Mouse (Mus musculus) midbrain, embryonic 16.5 days (tissue): Measurements from ENCODE around the gene Lrrc3c. TPM values are rescaled to one million over a fixed set of nuclear protein-coding genes. Genes with fewer than 3 reads are reported as not detected.
"Not testable (repeated sequence)": the region's sequence is repeated elsewhere in the genome, so short reads cannot be mapped to it uniquely, and the experiment has no call there.

Experiments
- ATAC-seq: fragments of 200-750 bp; cut with Nextera tagmentation; 2 replicates; pipeline ENCODE4 v1.8.0; 2017; ENCODE audit warnings: moderate TSS enrichment
- H3K27ac ChIP-seq: fragments of 300-500 bp; sonication (generic); 2 replicates; pipeline ENCODE4 v1.5.1; 2014; ENCODE audit warnings: mild to moderate bottlenecking, low read length, mixed read lengths
- H3K27me3 ChIP-seq: fragments of 300-500 bp; sonication (generic); 2 replicates; pipeline ENCODE4 v1.6.1; 2014; ENCODE audit warnings: low read depth, low read length, mixed read lengths; ENCODE audit not compliant: control insufficient read depth, insufficient read depth
- H3K36me3 ChIP-seq: fragments of 300-500 bp; sonication (generic); 2 replicates; pipeline ENCODE4 v1.6.1; 2014; ENCODE audit warnings: mild to moderate bottlenecking, low read length, moderate library complexity, mixed read lengths; ENCODE audit not compliant: control insufficient read depth, insufficient read depth
- H3K4me1 ChIP-seq: fragments of 300-500 bp; sonication (generic); 2 replicates; pipeline ENCODE4 v1.6.1; 2014; ENCODE audit warnings: mild to moderate bottlenecking, low read length, mixed read lengths; ENCODE audit not compliant: control insufficient read depth, insufficient read depth
- H3K4me2 ChIP-seq: fragments of 300-500 bp; sonication (generic); 2 replicates; pipeline ENCODE4 v1.6.1; 2014; ENCODE audit warnings: mild to moderate bottlenecking, low read length, mixed read lengths
- H3K4me3 ChIP-seq: fragments of 300-500 bp; sonication (generic); 2 replicates; pipeline ENCODE4 v1.5.1; 2014; ENCODE audit warnings: low read depth, mild to moderate bottlenecking, low read length, moderate library complexity, mixed read lengths
- H3K9ac ChIP-seq: fragments of 300-500 bp; sonication (generic); 2 replicates; pipeline ENCODE4 v1.6.1; 2014; ENCODE audit warnings: low read depth, low read length, mixed read lengths
- H3K9me3 ChIP-seq: fragments of 300-500 bp; sonication (generic); replicated peaks from 2 replicates; pipeline ENCODE4 v1.6.1; 2014; ENCODE audit warnings: mild to moderate bottlenecking, low read length, mixed read lengths; ENCODE audit not compliant: control insufficient read depth, poor library complexity, severe bottlenecking
- WGBS: fragments of 180-500 bp; shearing (Covaris S2); extraction: QIAGEN DNeasy Blood & Tissue Kit; methylation state at CpG from one replicate; pipeline ENCODE4 v1.1.7; 2014; 5-methylcytosine and 5-hydroxymethylcytosine counted together
- polyA plus RNA-seq: library from polyadenylated mRNA; unstranded; fragments of >200 nt; fragmentation: Nextera tagmentation; extraction: Ambion mirVana; gene quantifications from 2 replicates; pipeline ENCODE4 v1.2.1, GENCODE M21; 2015

The Lrrc3c gene
- polyA plus RNA-seq, 1 experiment from 2014 or later = not detected

- not testable (repeated sequence) for ATAC-seq, H3K27me3 ChIP-seq, H3K4me2 ChIP-seq, H3K4me3 ChIP-seq, H3K9ac ChIP-seq, H3K9me3 ChIP-seq, H3K4me1 ChIP-seq, H3K36me3 ChIP-seq, H3K27ac ChIP-seq
- WGBS = 33% methylated on average over 10 of the region's 10 CpGs
Measured at GRCm38 (mm10) chr11:98635312-98635970, 37.4 kb downstream of the Lrrc3c start.

DNA sequence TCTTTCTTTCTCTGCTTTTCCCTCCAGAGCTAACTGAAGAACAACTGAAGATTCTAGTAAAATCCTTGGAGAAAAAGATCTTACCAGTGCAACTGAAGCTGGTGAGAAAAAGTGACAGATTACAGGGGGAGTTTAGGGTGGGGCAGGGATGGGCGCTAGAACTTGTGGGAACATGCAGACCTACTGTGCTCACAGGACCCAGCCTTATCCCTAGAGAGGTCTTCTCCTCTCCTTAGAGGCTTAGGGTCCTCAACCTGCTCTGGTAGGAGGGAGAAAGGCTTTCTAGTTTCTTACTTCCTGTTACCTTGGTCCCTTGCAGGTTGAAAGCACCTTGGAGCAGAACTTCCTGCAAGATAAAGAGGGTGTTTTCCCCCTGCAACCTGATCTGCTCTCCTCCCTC, 39.4 kb downstream of the Lrrc3c start:
- Histone ChIP-seq H3K9ac (no peak overlapping the region), H3K27me3 (no peaks in the 10 kb centered on the region; the same call in 1 of the 2 replicates), H3K4me3 (no peak overlapping the region), H3K4me2 (no peak overlapping the region), H3K36me3 (no peaks in the 10 kb centered on the region), H3K27ac (no peak overlapping the region), H3K4me1 (no peaks in the 10 kb centered on the region), H3K9me3 (no peaks in the 10 kb centered on the region)
- WGBS = 60% methylated on average over 1 of the region's 1 CpGs
- no peak for ATAC-seq

GRCm38 (mm10) chr11:98640091-98640490, 42.0 kb downstream of the Lrrc3c start:
- H3K4me1 ChIP-seq = no peaks in the 10 kb centered on the region
- H3K4me3 ChIP-seq = no peak overlapping the region
- H3K4me2 ChIP-seq = no peak overlapping the region
- no peak overlapping the region for H3K27ac ChIP-seq
- no peaks in the 10 kb centered on the region for H3K9me3 ChIP-seq
- no peak for ATAC-seq
- no peak overlapping the region for H3K9ac ChIP-seq
- no peaks in the 10 kb centered on the region; the same call in 1 of the 2 replicates for H3K27me3 ChIP-seq
- no peaks in the 10 kb centered on the region for H3K36me3 ChIP-seq
- WGBS = 68% methylated on average over 5 of the region's 5 CpGs

DNA sequence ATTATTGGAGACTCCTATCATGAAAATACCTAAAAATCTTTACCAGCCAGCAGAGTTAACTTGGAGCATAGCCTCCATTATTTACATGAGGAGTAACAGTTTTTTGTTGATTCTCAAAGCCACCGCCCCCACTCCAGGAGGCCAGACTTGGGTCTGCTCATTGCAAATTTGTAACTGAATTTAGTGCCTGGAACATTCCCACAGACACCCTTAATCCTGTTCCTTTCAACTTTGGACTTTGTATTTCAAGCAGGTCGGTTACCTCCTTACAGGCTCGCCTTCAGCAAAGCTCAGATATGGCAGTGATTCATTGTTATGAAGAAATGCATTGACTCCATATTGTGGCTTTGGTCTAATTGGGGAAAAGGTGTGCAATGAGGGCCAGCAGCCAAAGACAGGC, 46.7 kb downstream of the Lrrc3c start:
- WGBS = 83% methylated on average over 3 of the region's 3 CpGs
- ATAC-seq = no peak
- H3K9ac ChIP-seq = no peak overlapping the region

DNA sequence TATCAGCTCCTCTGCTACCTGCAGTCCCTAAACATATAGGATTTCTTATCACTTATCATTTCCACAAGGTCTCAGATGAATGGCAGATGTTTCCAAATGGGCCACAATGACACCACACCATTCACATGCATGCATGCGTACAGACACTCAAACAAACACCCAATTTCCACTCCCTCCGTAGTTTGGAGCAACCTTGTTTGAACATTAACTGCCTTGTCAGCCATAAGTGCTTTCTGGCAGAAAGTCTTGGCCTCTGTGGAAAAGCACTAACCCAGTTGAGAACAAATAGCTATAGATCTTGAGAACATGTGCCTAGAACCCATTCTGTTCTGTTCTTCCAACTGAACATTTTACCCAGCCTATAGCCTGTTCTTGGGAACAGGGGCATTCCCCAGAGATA, 47.9 kb downstream of the Lrrc3c start:
- Histone ChIP-seq H3K9me3 (no peaks in the 10 kb centered on the region), H3K4me1 (no peaks in the 10 kb centered on the region), H3K36me3 (no peaks in the 10 kb centered on the region), H3K27me3 (no peaks in the 10 kb centered on the region; the same call in 1 of the 2 replicates), H3K27ac (no peak overlapping the region), H3K4me2 (no peak overlapping the region), H3K4me3 (no peak overlapping the region), H3K9ac (no peak overlapping the region)
- 93% methylated on average over 2 of the region's 2 CpGs for WGBS
- no peak for ATAC-seq

More for the DNA sequence above, 46.7 kb downstream of the Lrrc3c start:
- Histone ChIP-seq H3K36me3 (no peaks in the 10 kb centered on the region), H3K9me3 (no peaks in the 10 kb centered on the region), H3K27ac (no peak overlapping the region), H3K4me2 (no peak overlapping the region), H3K27me3 (no peaks in the 10 kb centered on the region; the same call in 1 of the 2 replicates), H3K4me3 (no peak overlapping the region), H3K4me1 (no peaks in the 10 kb centered on the region)

- no peak within 1 kb of the TSS for H3K27ac ChIP-seq
- no peaks in the 10 kb centered on the region for H3K36me3 ChIP-seq
- WGBS = 72% methylated on average over 2 of the region's 2 CpGs
- H3K27me3 ChIP-seq = no peaks in the 10 kb centered on the region; the same call in 1 of the 2 replicates
- no peak for ATAC-seq
- H3K4me3 ChIP-seq = no peak within 1 kb of the TSS
- no peak within 1 kb of the TSS for H3K9ac ChIP-seq
- no peaks in the 10 kb centered on the region for H3K4me1 ChIP-seq
- no peak within 1 kb of the TSS for H3K4me2 ChIP-seq
- H3K9me3 ChIP-seq = no peaks in the 10 kb centered on the region
Measured at GRCm38 (mm10) chr11:98646459-98646858, 48.4 kb downstream of the Lrrc3c start, which contains the start of gene Gsdma2. Gene Gsdma2, plus strand, starts transcription at chr11:98646759.

Other genes starting within 250 kb of the Lrrc3c start
- gene Ppp1r1b, start 249.9 kb upstream of the Lrrc3c start, polyA plus RNA-seq = 2.4 and 2.9 TPM in 2 replicates
- gene Stard3, start 239.9 kb upstream of the Lrrc3c start, polyA plus RNA-seq = 32.9 and 37.0 TPM in 2 replicates
- 0.22 TPM in 1 of 2 replicates, not detected in the other for gene Tcap, start 214.5 kb upstream of the Lrrc3c start, polyA plus RNA-seq
- 1.5 and 1.7 TPM in 2 replicates for gene Pnmt, start 211.8 kb upstream of the Lrrc3c start, polyA plus RNA-seq
- 7.4 and 8.6 TPM in 2 replicates for gene Pgap3, start 197.8 kb upstream of the Lrrc3c start, polyA plus RNA-seq
- 5.2 and 5.7 TPM in 2 replicates for gene Erbb2, start 185.8 kb upstream of the Lrrc3c start, polyA plus RNA-seq
- gene Mien1, start 159.3 kb upstream of the Lrrc3c start, polyA plus RNA-seq = 252 TPM in 2 replicates
- gene Grb7, start 151.9 kb upstream of the Lrrc3c start, polyA plus RNA-seq = 0.42 and 0.82 TPM in 2 replicates
- gene Ikzf3, start 52.3 kb upstream of the Lrrc3c start, polyA plus RNA-seq = not detected in 2 replicates
- 0.15 TPM in 1 of 2 replicates, not detected in the other for gene Zpbp2, start 47.2 kb upstream of the Lrrc3c start, polyA plus RNA-seq
- gene Ormdl3, start 10.9 kb upstream of the Lrrc3c start, polyA plus RNA-seq = 119 and 121 TPM in 2 replicates
- 0.18 and 0.65 TPM in 2 replicates for gene Gm12355, start 27.4 kb downstream of the Lrrc3c start, polyA plus RNA-seq
- gene Gsdma3, start 28.1 kb downstream of the Lrrc3c start, polyA plus RNA-seq = not detected in 2 replicates
- not detected in 2 replicates for gene Gsdma2, start 48.5 kb downstream of the Lrrc3c start, polyA plus RNA-seq
- not detected in 2 replicates for gene Gsdma, start 66.1 kb downstream of the Lrrc3c start, polyA plus RNA-seq
- gene Psmd3, start 84.3 kb downstream of the Lrrc3c start, polyA plus RNA-seq = 175 and 182 TPM in 2 replicates
- not detected in 2 replicates for gene Csf3, start 103.0 kb downstream of the Lrrc3c start, polyA plus RNA-seq
- 75.1 and 77.5 TPM in 2 replicates for gene Med24, start 131.1 kb downstream of the Lrrc3c start, polyA plus RNA-seq
- 139 and 149 TPM in 2 replicates for gene Thra, start 142.3 kb downstream of the Lrrc3c start, polyA plus RNA-seq
- gene Nr1d1, start 177.0 kb downstream of the Lrrc3c start, polyA plus RNA-seq = 3.5 and 5.2 TPM in 2 replicates
- 29.2 and 33.2 TPM in 2 replicates for gene Msl1, start 197.2 kb downstream of the Lrrc3c start, polyA plus RNA-seq
- gene Casc3, start 206.6 kb downstream of the Lrrc3c start, polyA plus RNA-seq = 47.0 and 51.7 TPM in 2 replicates
- 9.6 and 10.6 TPM in 2 replicates for gene Rapgefl1, start 238.5 kb downstream of the Lrrc3c start, polyA plus RNA-seq